Mouse (Mus musculus) naive thymus-derived CD4-positive, alpha-beta T cell, adult 2 months (primary cell): Measurements from ENCODE around the gene Mau2.
A peak's percentile ranks its signal among the peaks of the same experiment; 100 is the strongest.
"Not testable (repeated sequence)": the region's sequence is repeated elsewhere in the genome, so short reads cannot be mapped to it uniquely, and the experiment has no call there.

ENCODE experiments used
- DNase-seq: peaks from one replicate; pipeline ENCODE4 v3.0.0-alpha.2; 2011; ENCODE audit warnings: low read depth

The Mau2 gene

DNA sequence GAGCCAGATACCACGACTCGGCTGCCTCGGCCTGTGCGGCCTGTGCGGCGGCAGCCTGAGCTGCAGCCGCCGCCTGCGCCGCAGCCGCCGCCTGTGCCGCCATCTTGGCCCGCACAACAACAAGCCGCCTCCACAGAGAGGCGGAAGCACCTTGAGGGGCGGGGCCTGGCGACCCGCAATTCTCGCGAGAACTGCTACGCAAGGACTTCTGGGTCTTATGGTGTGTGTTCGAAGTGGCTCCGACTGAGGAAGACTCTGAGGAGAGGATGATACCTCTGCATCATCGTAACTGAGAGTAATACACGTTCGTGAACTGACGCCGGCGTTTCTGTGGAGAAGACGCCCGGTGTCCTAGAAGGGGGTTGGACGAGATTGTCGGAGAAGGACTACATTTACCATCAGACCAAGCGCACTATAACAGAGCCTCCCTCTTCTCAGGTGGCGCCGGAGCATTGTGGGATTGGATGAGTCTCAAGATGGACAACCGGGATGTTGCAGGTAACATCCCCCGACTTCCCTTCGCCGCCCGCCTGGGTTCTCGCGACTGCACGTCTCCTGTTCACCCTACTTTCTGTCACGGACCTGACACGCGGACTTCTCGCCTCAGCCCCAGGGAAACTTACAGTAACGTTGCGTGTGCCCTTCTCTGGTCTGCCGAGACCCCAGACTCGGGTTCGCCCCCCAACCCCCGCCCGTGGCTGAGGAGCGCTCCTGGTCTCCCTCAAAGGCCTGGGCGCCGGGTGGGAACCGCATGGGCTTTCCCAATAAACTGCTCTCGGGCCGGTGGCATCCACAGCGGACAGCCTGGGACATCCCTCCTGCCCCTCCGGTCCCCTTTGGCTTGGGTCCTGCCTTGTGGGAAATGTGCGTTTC is at the start of gene Mau2, which contains the start of gene Sugp1:
Mau2 (minus strand) TSS at position 152 of the 873 bp plus-strand sequence.
Sugp1 (plus strand) TSS at position 231 of the 873 bp plus-strand sequence.
- DNase-seq, result peak; percentile 100

DNA sequence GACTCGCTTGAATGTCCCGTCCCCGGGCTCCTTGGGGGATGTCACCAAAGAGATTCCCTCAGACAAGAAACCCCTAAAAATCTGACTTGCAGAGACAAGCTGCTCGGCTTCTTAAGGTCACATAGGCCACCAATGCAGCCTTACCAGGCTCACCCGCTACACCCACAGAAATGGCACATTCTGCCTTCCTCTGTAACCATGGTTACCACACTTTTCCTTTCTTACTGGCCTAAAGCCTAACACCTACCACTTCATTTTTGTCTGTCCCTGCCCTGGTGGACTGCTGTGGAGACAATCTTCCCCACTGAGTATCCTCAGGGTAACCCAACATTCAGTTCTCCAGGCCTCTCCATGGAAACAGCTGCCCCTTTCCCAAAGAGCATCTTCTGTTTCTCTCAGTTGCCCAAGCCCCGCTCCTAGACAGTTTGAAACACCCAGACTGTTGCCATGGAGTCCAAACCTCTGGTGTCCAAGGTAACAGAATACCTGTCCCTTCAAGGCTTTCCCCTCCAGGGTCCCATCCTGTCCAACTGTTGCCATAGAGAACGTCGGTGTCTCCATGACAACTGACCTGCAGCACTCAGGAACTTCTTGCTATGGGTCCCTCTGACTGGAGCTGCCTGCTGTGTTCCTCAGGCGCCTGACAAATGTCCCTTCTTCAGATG is 46.9 kb upstream of the Mau2 start:
- no peak for DNase-seq

DNA sequence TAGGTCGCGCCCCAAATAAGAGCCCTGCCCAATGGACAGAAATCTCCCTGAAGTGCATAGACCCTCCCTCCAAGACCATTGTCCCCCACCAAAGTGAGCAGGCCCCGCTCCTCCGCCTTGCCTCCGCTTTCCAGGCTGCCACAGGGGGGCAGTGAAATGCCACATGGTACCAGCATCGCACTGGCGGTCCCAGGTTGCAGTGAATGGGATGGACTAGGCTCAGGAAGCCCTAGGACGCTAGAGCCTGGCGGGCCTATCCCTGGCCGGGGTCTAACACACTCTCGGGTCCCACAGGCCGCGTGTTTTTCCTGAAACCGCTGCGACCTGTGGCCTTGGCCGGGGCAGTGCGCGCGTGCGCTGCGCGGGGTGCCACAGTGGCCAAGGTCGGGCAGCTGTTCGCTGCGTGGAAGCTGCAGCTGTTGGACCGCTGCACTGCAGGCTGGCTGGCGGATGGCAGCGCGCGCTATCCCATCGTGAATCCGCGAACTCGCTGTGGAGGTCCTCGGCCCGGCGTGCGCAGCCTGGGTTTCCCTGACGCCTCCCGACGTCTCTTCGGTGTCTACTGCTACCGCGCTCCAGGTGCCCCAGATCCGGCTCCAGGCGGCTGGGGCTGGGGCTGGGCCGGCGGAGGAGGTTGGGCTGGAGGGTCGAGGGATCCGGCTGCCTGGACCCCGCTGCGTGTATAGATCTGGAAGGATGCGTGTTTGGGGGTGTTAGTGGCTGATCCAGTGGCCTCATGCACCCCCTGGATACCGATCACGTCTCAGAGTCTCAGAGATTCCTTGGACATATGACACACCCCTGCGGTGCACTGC is 45.5 kb upstream of the Mau2 start:
- DNase-seq, result no peak

DNA sequence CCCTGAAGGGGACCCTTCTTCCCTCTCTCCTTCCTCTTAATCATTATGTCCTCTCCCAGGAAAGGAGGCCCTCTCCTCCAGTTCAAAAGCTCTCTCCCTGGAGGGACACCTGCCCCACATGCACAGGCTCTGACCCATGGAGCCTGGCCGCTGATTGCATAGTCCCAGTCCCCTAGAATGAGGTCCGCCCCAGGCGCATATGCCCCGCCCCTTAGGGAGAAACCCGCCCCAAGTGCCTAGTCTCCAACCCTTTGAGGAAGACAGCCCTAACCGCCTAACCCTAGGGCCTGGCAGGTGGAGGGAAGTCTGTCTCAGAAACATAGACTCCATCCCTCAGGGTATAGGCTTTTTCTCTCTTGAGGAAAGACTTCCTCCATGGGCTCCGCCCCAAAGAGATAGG is 44.7 kb upstream of the Mau2 start:
- no peak for DNase-seq

DNA sequence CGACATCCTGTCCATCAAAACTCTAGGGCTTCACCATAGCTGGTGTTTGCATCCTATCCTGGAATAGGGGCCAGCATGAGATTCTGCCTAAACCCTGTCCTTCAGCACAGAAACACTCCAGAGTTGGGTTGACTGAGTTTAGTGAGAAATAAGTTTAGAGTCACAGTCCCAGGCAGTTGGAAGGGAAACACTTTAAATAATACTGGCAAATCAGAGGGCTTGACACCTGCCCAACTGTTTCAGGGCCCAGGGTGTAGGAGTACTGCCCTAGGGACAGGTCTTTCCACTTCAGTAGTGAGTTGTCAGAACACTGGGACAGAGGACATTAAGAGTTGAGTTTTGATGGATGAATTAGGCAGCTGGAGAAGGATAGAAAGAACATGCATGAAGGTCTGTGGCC is 43.6 kb upstream of the Mau2 start:
- DNase-seq, result no peak

DNA sequence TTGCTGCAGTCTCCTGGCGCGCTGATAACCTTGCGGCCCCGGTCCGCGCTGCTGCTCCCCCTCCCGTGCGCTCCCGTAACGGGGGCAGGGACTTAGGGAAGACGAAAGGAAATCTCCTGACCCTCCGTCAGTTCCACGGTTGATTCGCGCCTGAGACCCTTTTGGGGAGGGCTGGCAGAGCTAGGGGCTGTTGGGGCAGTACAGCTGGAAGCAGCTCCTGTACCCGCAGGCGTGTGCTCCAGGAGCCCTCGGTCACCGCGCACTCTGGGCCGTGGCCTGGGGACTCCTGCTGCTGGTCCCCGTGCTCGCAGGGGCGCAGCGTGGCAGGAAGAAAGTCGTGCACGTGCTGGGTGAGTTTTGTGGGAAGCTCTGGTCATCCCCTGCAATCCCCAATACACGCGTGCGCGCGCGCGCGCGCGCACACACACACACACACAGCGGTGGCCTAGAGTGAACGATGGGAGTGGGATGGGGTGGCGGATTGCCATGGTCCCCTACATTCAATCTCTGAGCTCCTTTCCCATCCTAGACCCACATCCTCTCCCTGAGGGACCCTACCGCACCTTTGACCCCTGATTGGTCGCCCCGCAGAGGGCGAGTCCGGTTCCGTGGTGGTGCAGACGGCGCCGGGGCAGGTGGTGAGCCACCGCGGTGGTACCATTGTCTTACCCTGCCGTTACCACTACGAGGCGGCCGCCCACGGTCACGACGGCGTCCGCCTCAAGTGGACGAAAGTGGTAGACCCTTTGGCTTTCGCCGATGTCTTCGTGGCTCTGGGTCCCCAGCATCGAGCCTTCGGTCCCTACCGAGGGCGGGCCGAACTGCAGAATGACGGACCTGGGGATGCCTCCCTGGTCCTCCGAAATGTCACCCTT is 41.9 kb upstream of the Mau2 start:
- DNase-seq, result no peak

DNA sequence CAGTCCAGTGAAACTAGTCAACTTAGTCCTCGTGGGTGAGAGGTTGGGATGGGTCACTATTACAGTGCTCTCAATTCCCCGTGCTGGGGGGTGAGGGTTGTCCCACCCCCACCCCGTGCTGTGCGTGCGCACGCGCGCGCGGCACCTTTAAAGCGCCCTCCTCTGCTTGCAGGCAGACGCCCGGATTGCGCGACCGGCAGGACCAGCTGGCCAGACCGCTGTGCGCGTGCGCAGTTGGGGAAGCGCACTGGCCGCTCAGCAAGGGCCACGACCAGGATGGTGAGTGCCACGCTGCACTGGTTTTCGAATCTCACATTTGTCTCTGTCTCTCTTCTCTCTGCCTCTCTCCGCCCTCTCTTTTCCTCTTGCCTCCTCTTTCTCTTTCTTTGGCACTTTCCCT is 40.8 kb upstream of the Mau2 start, which contains the start of gene Hapln4:
Hapln4 (plus strand) TSS at position 173 of the 400 bp plus-strand sequence.
- no peak for DNase-seq

DNA sequence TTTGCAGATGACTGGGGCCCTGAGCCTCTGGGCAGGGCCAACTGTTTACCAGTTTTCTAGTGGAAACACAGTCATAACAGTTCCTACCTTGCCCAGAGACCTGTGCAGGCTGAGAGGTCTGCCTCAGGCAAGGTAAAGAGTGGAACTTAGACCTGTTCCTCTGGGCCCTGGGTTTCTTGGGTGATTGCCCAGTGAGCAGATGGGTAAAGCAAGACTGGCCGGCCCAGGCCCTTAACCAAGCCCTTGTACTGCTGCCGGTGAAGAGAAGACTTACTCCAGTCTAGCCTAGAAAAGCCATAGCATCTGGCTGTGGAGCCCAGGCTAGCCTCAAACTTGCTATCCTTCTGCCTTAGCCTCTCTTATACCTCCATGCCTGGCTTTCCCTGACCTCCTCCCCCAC is 39.4 kb upstream of the Mau2 start:
- no peak for DNase-seq

DNA sequence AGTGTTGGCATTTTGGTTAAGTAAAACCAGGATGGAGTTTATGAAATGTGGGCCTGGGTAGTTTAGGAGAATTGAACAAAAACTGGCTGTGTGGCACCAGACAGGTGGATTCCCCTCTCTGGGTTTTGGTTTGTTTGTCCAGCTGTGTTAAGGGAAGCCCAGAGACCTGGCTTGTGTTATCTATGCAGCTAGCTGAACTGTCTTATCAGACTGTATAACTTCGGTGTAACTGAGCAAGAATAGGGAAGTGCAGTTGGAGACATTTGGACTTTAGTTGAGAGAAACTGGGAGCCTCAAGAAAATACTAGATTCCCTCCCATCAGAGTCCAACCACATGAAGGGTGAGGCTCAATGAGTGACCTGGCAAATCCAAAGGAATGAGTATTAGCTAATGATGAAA is 31.1 kb upstream of the Mau2 start:
- DNase-seq, result no peak

DNA sequence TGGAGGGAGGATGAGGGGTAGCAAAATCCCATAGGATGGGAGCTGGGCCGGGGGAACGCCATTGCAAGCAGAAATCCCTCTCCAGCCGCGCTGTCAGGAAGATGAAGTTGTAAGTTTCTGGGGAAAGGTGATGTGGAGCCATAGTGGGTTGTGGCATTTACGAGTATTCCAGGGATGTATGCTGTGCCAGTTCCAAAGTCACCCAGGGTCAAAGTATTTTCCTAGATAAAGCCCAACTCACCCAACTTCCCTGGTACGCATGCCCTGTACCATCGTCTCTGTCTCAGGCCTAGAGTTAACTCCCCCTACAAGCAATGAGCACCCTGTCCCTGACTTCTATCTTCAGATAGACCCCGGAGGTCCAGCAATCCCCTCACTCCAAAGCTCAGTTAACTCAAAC is 30.6 kb upstream of the Mau2 start:
- no peak for DNase-seq

DNA sequence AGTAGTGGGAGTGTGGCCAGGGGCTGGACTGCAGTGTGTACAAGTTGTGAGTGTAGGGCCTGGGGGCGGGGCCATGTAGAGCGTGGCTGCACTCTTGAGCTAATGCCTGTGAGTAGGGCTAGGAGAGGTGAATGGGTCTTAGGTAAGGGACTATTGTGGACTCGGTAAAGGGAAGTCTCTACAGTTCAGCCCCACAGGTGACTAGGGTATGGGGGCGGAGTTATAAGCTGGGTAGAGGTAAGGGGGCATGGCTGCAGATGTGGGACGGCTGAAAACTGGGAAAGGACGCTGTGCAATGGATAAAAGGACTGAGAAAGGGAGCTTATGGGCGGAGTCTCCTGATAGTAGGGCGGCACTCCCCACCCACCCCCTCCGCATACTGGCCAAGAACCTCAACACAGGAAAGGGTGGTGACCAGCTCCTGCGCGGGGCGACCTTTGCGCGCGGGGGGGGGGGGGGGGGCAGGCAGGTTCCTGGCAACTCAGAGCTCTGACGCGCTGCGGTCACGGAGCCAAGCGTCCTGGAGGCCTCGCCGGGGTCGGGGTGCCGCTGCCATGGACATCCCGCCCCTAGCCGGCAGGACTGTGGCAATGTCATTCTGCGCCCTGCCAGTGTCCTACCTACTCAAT is 30.0 kb upstream of the Mau2 start, which contains the start of gene Tm6sf2:
Tm6sf2 (plus strand) TSS at position 484 of the 629 bp plus-strand sequence.
- DNase-seq, result peak; percentile 17

DNA sequence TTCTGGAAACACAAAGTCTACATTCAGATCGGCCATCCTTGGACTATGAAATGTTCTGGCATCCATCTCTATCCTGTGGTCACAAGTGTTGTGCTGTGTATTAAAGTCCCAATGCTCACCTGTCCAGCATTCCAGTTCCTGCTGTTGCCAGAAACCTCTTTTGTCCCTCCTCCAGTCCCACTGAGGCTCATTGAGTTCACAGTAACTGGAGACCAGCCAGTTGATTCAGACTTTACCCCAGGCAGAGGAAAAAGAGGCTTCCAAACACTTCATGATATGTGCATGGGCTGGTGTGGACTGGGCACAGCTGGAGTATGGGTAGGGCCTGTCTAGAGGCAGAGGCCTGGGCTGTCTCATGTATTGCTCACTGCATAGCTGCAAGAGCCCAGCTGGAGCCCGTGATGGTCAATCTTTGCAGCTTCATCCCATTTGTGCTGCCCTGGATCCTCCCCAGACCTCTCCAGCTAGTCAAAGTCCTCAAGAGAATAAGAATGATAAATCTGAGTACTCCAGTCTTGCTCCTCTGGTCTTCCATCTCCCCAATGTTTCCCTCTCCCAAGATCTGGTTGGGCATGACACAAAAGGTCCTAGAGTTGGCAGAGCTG is 29.4 kb upstream of the Mau2 start:
- peak; percentile 12 for DNase-seq

DNA sequence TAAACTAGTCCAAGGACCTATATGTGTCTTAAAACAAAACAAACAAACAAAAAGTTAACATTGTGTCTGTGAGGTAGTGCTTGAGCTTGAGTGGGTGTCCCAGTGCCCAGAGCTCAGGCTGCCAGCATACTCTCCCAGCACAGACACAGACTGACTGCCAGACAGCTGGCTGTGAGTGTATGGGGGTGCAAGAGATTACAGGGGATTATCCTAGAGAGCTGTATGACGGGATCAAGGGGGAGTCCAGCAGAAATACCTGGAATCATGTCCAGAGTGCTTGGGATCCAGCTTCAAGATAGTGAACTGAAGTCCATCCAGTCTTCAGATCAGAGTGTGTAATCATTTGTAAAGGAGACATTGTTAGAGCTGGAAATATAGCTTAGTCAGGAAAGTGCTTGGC is 15.2 kb upstream of the Mau2 start:
- no peak for DNase-seq

DNA sequence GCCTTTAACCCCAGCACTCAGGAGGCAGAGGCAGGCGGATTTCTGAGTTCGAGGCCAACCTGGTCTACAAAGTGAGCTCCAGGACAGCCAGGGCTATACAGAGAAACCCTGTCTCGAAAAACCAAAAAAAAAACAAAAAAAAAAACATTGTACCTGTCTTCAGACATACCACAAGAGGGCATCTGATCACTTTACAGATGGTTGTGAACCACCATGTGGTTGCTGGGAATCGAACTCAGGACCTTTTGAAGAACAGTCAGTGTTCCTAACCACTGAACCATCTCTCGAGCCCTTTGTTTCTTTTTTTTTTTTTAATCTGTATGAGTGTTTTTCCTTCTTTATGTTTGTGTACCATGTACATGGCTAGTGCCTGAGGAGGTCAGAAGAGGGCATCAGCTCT is 7.9 kb upstream of the Mau2 start:
- not testable (repeated sequence) for DNase-seq

DNA sequence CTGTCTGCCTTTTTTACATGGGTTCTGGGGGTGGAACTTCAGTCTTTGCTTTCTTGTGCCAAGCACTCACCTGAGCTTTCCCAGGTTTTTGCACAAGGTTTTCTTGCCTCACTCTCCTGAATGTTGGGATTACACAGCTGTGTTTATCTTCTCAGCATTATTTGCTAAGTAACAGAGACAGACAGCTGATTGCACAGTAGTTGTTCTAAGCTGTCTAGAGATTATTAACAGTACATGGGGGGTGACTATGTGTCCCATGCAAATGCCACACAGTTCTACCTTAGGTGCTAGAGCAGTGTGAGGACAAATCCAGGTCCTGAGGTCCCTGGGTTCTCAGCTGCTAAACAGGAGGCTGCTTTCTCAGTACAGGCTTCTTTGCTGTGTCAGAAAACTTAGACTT is 7.1 kb upstream of the Mau2 start:
- DNase-seq, result no peak

DNA sequence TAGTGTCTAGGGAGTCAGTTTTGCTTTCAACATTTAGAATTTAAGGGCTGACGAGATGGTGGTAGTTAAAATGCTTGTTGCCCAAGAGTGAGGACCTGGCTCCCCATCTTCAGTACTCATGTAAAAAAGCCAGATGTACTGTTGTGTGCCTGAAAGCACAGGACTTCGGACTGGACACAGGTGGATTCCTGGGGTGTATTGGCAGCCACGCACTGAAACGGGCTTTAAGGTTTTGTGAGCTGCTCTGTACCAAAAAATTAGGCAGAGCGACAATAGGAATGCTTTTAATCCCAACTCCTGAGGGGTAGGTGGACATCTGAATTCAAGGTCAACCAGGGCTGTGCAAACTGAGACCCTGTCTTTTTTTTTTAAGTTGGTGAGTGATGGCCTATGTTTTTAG is 1.5 kb upstream of the Mau2 start:
- no peak for DNase-seq

DNA sequence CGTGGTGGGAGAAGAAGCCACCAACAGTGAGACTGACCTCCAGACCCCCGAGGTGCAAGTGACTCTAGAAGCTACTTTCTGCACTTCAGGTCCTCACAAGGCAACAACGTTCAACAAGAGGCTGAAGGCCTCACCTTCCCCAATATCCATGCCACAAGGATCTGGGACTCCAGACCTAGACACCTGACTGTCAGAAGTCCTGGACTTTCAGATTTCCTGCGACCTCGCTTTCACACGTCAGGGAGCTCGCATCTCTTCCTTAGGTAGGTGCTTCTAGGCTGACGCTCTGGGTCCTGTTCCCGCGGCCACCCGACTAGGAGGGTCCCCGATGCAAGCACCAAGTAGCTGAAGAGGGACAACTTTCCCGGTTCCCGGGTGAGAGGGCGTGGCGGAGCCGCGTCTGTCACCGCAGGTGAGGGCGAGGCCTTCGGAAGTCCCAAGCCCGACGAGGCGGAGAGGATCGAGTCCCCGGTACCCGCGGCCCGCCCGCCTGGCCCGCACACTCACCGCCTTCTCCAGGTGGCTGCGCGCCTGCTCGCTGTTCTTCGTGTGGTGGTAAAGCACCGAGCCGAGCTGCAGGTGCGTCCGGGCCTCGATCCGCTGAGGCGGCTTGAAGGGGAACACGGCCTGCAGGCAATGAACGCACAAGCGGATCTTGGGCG is 518 bp downstream of the Mau2 start:
- no peak for DNase-seq

DNA sequence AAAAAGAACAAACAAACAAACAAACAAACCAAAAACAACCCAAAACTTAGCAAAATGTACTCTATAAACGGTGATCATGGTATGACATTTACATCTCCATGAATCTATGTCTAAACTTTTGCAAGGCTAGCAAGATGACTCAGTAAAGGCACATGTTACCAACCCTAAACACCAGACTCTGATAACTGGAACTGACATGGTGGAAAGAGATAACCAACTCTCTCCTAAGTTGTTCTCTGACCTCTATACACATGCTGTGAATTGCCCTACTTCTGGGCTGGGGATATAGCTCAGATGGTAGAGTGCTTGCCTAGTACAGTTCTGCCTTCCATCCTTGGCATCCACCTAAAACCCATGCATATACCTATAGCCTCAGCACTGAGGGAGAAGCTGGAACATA is 4.5 kb downstream of the Mau2 start:
- no peak for DNase-seq

DNA sequence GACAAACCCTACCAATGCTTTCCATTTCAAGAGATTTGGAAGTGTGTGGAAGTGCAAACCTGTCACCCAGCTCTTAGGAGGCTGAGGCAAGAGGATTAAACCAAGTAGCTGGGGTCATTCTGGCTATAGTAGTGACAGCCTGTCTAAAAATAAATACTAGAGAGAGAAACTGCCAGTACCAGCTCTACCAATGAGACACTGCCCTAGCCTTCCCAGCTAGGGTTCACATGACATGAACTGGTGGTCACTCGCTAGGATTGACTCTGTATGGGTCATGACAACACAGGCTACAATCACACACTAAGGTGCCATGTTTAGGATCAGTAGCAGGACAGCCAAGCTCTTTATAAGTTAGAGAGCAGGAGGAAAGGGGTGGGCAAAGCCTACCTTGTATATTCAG is 12.3 kb downstream of the Mau2 start:
- DNase-seq, result no peak

DNA sequence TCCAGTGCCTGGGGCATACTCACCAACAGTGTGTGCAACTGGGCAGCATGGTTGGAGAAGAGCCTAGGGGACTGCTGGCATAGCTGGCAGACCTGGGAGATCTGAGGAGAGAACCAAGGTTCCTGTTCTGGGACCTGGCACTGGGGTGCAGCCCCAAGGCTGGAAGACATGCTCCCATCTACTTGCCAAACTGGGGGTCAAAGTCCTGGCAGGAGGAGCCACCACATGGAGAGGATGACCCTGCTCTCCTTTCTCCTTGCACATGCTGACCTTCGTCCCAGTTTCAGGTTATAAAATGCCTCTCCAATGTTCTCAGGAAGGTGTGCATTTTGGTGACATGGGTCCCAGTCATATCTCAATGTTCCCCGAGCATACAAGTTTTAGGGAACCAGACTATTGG is 16.4 kb downstream of the Mau2 start:
- DNase-seq, result no peak
